Mouse (Mus musculus): ENCODE measurements around the gene Prdx1.
"Not testable (repeated sequence)": the region's sequence is repeated elsewhere in the genome, so short reads cannot be mapped to it uniquely, and the experiment has no call there.

DNA sequence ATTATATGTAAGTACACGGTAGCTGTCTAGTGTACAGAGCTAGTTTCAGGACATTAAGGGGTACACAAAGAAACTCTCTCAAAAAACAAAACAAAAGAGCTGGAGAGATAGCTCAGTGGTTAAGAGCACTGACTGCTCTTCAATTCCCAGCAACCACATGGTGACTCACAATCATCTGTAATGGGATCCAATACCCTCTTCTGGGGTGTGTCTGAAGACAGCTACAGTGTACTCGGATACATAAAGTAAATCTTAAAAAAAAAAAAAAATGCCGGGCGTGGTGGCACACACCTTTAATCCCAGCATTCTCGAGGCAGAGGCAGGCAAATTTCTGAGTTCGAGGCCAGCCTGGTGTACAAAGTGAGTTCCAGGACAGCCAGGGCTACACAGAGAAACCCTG is 25.4 kb upstream of the Prdx1 start:
- not testable (repeated sequence) for TF ChIP-seq POLR2A (IDR thresholded peaks at IDR 0.05; ENCODE audit: borderline replicate concordance, control insufficient read depth, low read depth, low read length); CTCF (IDR thresholded peaks at IDR 0.05; ENCODE audit: control insufficient read depth, insufficient read depth, low read length)

Data from bone marrow, adult 2 months (tissue).